Mouse (Mus musculus) midbrain, embryonic 14.5 days (tissue): ENCODE measurements around the gene Bpnt1. TPM values are rescaled to one million over a fixed set of nuclear protein-coding genes. Genes with fewer than 3 reads are reported as not detected.
A peak's percentile ranks its signal among the peaks of the same experiment; 100 is the strongest.

Experiments
- ATAC-seq: fragments of 200-750 bp; cut with Nextera tagmentation; 2 replicates; pipeline ENCODE4 v1.8.0; 2017; ENCODE audit warnings: moderate number of reproducible peaks, moderate library complexity; ENCODE audit not compliant: low FRiP score, low TSS enrichment
- DNase-seq: peaks from one replicate; pipeline ENCODE4 v3.0.0-alpha.2; 2015
- H3K27ac ChIP-seq: fragments of 300-500 bp; sonication (generic); replicated peaks from 2 replicates; pipeline ENCODE4 v1.5.1; 2014; ENCODE audit warnings: mild to moderate bottlenecking, low read depth, low read length, moderate library complexity
- H3K27me3 ChIP-seq: fragments of 300-500 bp; sonication (generic); 2 replicates; pipeline ENCODE4 v1.6.1; 2014; ENCODE audit warnings: low read length, control low read depth, mixed read lengths; ENCODE audit not compliant: control insufficient read depth, insufficient read depth
- H3K36me3 ChIP-seq: fragments of 300-500 bp; sonication (generic); 2 replicates; pipeline ENCODE4 v1.6.1; 2014; ENCODE audit warnings: low read length, control low read depth; ENCODE audit not compliant: control insufficient read depth, insufficient read depth
- H3K4me1 ChIP-seq: fragments of 300-500 bp; sonication (generic); 2 replicates; pipeline ENCODE4 v1.6.1; 2014; ENCODE audit warnings: mild to moderate bottlenecking, antibody characterized with exemption, low read length, control low read depth; ENCODE audit not compliant: control insufficient read depth, insufficient read depth
- H3K4me2 ChIP-seq: fragments of 300-500 bp; sonication (generic); 2 replicates; pipeline ENCODE4 v1.6.1; 2014; ENCODE audit warnings: mild to moderate bottlenecking, low read length, moderate library complexity
- H3K4me3 ChIP-seq: fragments of 300-500 bp; sonication (generic); replicated peaks from 2 replicates; pipeline ENCODE4 v1.5.1; 2014; ENCODE audit warnings: low read depth, low read length
- H3K9ac ChIP-seq: fragments of 300-500 bp; sonication (generic); replicated peaks from 2 replicates; pipeline ENCODE4 v1.6.1; 2014; ENCODE audit warnings: mild to moderate bottlenecking, low read length, moderate library complexity
- H3K9me3 ChIP-seq: fragments of 300-500 bp; sonication (generic); 2 replicates; pipeline ENCODE4 v1.6.1; 2016; ENCODE audit warnings: low read length, control low read depth, mixed read lengths; ENCODE audit not compliant: control insufficient read depth
- WGBS: fragments of 180-500 bp; shearing (Covaris S2); extraction: QIAGEN DNeasy Blood & Tissue Kit; methylation state at CpG from one replicate; pipeline ENCODE4 v1.1.7; 2014; 5-methylcytosine and 5-hydroxymethylcytosine counted together
- polyA plus RNA-seq: library from polyadenylated mRNA; unstranded; fragments of >200 nt; fragmentation: Nextera tagmentation; extraction: Ambion mirVana; gene quantifications from 2 replicates; pipeline ENCODE4 v1.2.1, GENCODE M21; 2014

The Bpnt1 gene
- polyA plus RNA-seq, 1 experiment from 2014 or later, result 27.2 TPM

- Histone ChIP-seq H3K4me3 (no peak overlapping the region), H3K27me3 (no peaks in the 10 kb centered on the region), H3K27ac (no peak overlapping the region), H3K36me3 (peaks cover 65% of the 10 kb centered on the region), H3K4me2 (no peak overlapping the region), H3K9me3 (no peaks in the 10 kb centered on the region), H3K4me1 (no peaks in the 10 kb centered on the region), H3K9ac (no peak overlapping the region)
- ATAC-seq (no peak), DNase-seq (no peak)
- WGBS, result 97% methylated on average over 8 of the region's 8 CpGs
These were observed 24.3 kb downstream of the Bpnt1 start for GRCm38 (mm10) chr1:185356246-185356645.

GRCm38 (mm10) chr1:185358211-185358610, 26.3 kb downstream of the Bpnt1 start:
- no peak overlapping the region for H3K27ac ChIP-seq
- peaks cover 4% of the 10 kb centered on the region for H3K4me1 ChIP-seq
- no peak overlapping the region for H3K4me3 ChIP-seq
- DNase-seq (no peak), ATAC-seq (no peak)
- WGBS, result 92% methylated on average over 4 of the region's 4 CpGs
- no peaks in the 10 kb centered on the region for H3K27me3 ChIP-seq
- H3K4me2 ChIP-seq, result no peak overlapping the region
- H3K9me3 ChIP-seq, result no peaks in the 10 kb centered on the region
- H3K9ac ChIP-seq, result no peak overlapping the region
- H3K36me3 ChIP-seq, result peaks cover 46% of the 10 kb centered on the region

GRCm38 (mm10) chr1:185362677-185363520, 30.9 kb downstream of the Bpnt1 start, which contains the start of gene Eprs:
TSS of gene Eprs (plus strand) at chr1:185363044.
- ATAC-seq, result peak; percentile 97
- peak within 1 kb of the TSS; percentile 99 for H3K4me3 ChIP-seq
- peaks cover 22% of the 10 kb centered on the region for H3K4me1 ChIP-seq

GRCm38 (mm10) chr1:185363526-185364182, 31.7 kb downstream of the Bpnt1 start:
- H3K27me3 ChIP-seq, result no peaks in the 10 kb centered on the region
- peaks cover 14% of the 10 kb centered on the region; the same call in 1 of the 2 replicates for H3K36me3 ChIP-seq
- DNase-seq, result peak; percentile 75
- peak overlapping the region; percentile 68 for H3K4me2 ChIP-seq
- no peaks in the 10 kb centered on the region for H3K9me3 ChIP-seq
- 0 out of 2 replicates have a peak, but pooled peaks have one; percentile 19 for ATAC-seq
- peaks cover 22% of the 10 kb centered on the region for H3K4me1 ChIP-seq
- peak overlapping the region; percentile 75 for H3K9ac ChIP-seq
- peak overlapping the region; percentile 90 for H3K27ac ChIP-seq
- 5% methylated on average over 22 of the region's 22 CpGs for WGBS
- peak overlapping the region; percentile 99 for H3K4me3 ChIP-seq

More at GRCm38 (mm10) chr1:185362677-185363520, 30.9 kb downstream of the Bpnt1 start, which contains the start of gene Eprs:
- peak; percentile 100 for DNase-seq
- Histone ChIP-seq H3K9ac (peak within 1 kb of the TSS; percentile 75), H3K36me3 (peaks cover 18% of the 10 kb centered on the region), H3K9me3 (no peaks in the 10 kb centered on the region), H3K27ac (peak within 1 kb of the TSS; percentile 90), H3K4me2 (peak within 1 kb of the TSS; percentile 68), H3K27me3 (no peaks in the 10 kb centered on the region)
- WGBS, result under 1% methylated on average over 92 of the region's 92 CpGs

GRCm38 (mm10) chr1:185364183-185364540, 32.2 kb downstream of the Bpnt1 start:
- H3K4me1 ChIP-seq, result peaks cover 22% of the 10 kb centered on the region
- no peaks in the 10 kb centered on the region for H3K27me3 ChIP-seq
- H3K27ac ChIP-seq, result no peak overlapping the region
- peak overlapping the region; percentile 99 for H3K4me3 ChIP-seq
- peak overlapping the region; percentile 68 for H3K4me2 ChIP-seq
- H3K9ac ChIP-seq, result peak overlapping the region; percentile 75
- WGBS, result 40% methylated on average over 6 of the region's 6 CpGs
- no peaks in the 10 kb centered on the region for H3K9me3 ChIP-seq
- DNase-seq (peak; percentile 1), ATAC-seq (no peak)
- H3K36me3 ChIP-seq, result peaks cover 15% of the 10 kb centered on the region; the same call in 1 of the 2 replicates

- no peak overlapping the region for H3K4me3 ChIP-seq
- 88% methylated on average over 6 of the region's 6 CpGs for WGBS
- peaks cover 40% of the 10 kb centered on the region for H3K36me3 ChIP-seq
- H3K27me3 ChIP-seq, result no peaks in the 10 kb centered on the region
- no peak overlapping the region for H3K4me2 ChIP-seq
- H3K27ac ChIP-seq, result no peak overlapping the region
- DNase-seq (no peak), ATAC-seq (no peak)
- H3K4me1 ChIP-seq, result peaks cover 17% of the 10 kb centered on the region
- no peak overlapping the region for H3K9ac ChIP-seq
- H3K9me3 ChIP-seq, result no peaks in the 10 kb centered on the region
These were observed 35.4 kb downstream of the Bpnt1 start for GRCm38 (mm10) chr1:185367383-185367782.

GRCm38 (mm10) chr1:185369979-185370378, 38.0 kb downstream of the Bpnt1 start:
- Histone ChIP-seq H3K9ac (no peak overlapping the region), H3K27ac (no peak overlapping the region), H3K27me3 (no peaks in the 10 kb centered on the region), H3K36me3 (peaks cover 61% of the 10 kb centered on the region), H3K4me1 (peaks cover 6% of the 10 kb centered on the region; the same call in 1 of the 2 replicates), H3K4me2 (no peak overlapping the region), H3K4me3 (no peak overlapping the region), H3K9me3 (no peaks in the 10 kb centered on the region)
- DNase-seq (no peak), ATAC-seq (no peak)
- 96% methylated on average over 6 of the region's 6 CpGs for WGBS

GRCm38 (mm10) chr1:185376390-185376789, 44.4 kb downstream of the Bpnt1 start:
- H3K4me1 ChIP-seq, result no peaks in the 10 kb centered on the region
- no peak overlapping the region for H3K4me2 ChIP-seq
- H3K9me3 ChIP-seq, result no peaks in the 10 kb centered on the region
- DNase-seq (no peak), ATAC-seq (no peak)
- H3K4me3 ChIP-seq, result no peak overlapping the region
- H3K27me3 ChIP-seq, result no peaks in the 10 kb centered on the region
- H3K27ac ChIP-seq, result no peak overlapping the region
- no peak overlapping the region for H3K9ac ChIP-seq
- peaks cover 92% of the 10 kb centered on the region for H3K36me3 ChIP-seq
